22 mouse cellular contexts compared by ENCODE assay signal in genomic region chr12:85342310-85342709, GRCm38 (mm10). TPM values are rescaled to one million over a fixed set of nuclear protein-coding genes. Genes with fewer than 3 reads are reported as not detected.
DNase-seq lines count a peak whose midpoint lies in the region; ATAC-seq and TF ChIP-seq lines count a peak whose summit lies in the region.
"Had no signal": no experiment of that assay in that cellular context is flagged by ENCODE, and none has a peak within 500 bp of the region (broad histone marks: within the 10 kb centered on the region; RNA-seq: fewer than 3 reads in every experiment).

No protein-coding gene starts in this region.

- 78% methylated on average over 3 of the region's 4 CpGs for WGBS in forebrain, embryonic 12.5 days
- 81% methylated on average over 4 of the region's 4 CpGs for WGBS in forebrain, postnatal 0 days
- WGBS in kidney, embryonic 14.5 days, result 83% methylated on average over 4 of the region's 4 CpGs
- WGBS in small intestine, adult 2 months, result 58% methylated on average over 4 of the region's 4 CpGs

- no peaks in the 10 kb centered on the region for H3K9me3 ChIP-seq in forebrain, embryonic 12.5 days
- no peaks in the 10 kb centered on the region for H3K9me3 ChIP-seq in forebrain, postnatal 0 days (ENCODE audit: low read length)
- no peaks in the 10 kb centered on the region for H3K9me3 ChIP-seq in kidney, embryonic 14.5 days (ENCODE audit: control insufficient read depth, low read length)
- H3K9me3 ChIP-seq: embryonic facial prominence, embryonic 15.5 days; hindbrain, embryonic 10.5 days; limb, embryonic 10.5 days; liver, embryonic 12.5 days; midbrain, embryonic 15.5 days had no signal

- TF ChIP-seq CTCF in forebrain, postnatal 0 days (IDR thresholded peaks at IDR 0.05; ENCODE audit: low read depth), result no peak
- TF ChIP-seq CTCF in small intestine, adult 2 months (IDR thresholded peaks at IDR 0.05; ENCODE audit: extremely low read depth, insufficient read length, insufficient replicate concordance, low read depth, low read length), result peak; percentile 15; the same call in 1 of the 2 replicates

- H3K4me3 ChIP-seq in forebrain, embryonic 12.5 days (replicated peaks), result no peak overlapping the region
- no peak overlapping the region for H3K4me3 ChIP-seq in forebrain, postnatal 0 days (ENCODE audit: low read depth, low read length)
- H3K4me3 ChIP-seq in kidney, embryonic 14.5 days (ENCODE audit: low read length), result no peak overlapping the region
- H3K4me3 ChIP-seq in small intestine, adult 2 months (ENCODE audit: low read depth, low read length), result no peak overlapping the region
- H3K4me3 ChIP-seq: embryonic facial prominence, embryonic 15.5 days; hindbrain, embryonic 10.5 days; limb, embryonic 10.5 days; liver, embryonic 12.5 days; midbrain, embryonic 15.5 days; myocyte had no signal

- no peak for DNase-seq in forebrain, postnatal 0 days
- peak; percentile 14 for DNase-seq in kidney, adult 11 months
- peak; percentile 89 for DNase-seq in R1 (ENCODE audit: low read depth, low spot score)
- DNase-seq in frontal cortex, postnatal 36 days (ENCODE audit: low spot score in 2 of 2), result no peak
- DNase-seq: adrenal gland, adult 8-10 months; cerebellum, postnatal 10 days; layer of hippocampus, adult 9-11 months; lung, adult 2 months; thymus, postnatal 14 days had no signal

- peaks cover 19% of the 10 kb centered on the region for H3K4me1 ChIP-seq in forebrain, embryonic 12.5 days
- no peaks in the 10 kb centered on the region for H3K4me1 ChIP-seq in forebrain, postnatal 0 days (ENCODE audit: insufficient read depth)
- 0 out of 2 replicates have a peak, but pooled peaks cover 13% of the 10 kb centered on the region for H3K4me1 ChIP-seq in kidney, embryonic 14.5 days (ENCODE audit: control insufficient read depth, insufficient read depth, low read length)
- peaks cover 6% of the 10 kb centered on the region; the same call in 1 of the 2 replicates for H3K4me1 ChIP-seq in small intestine, adult 2 months (ENCODE audit: control insufficient read depth, insufficient read depth, insufficient read length, low read length)

- TF ChIP-seq POLR2A in small intestine, adult 2 months (IDR thresholded peaks at IDR 0.05; ENCODE audit: low read depth, low read length), result no peak

- H3K27ac ChIP-seq in forebrain, embryonic 12.5 days, result no peak overlapping the region
- no peak overlapping the region for H3K27ac ChIP-seq in forebrain, postnatal 0 days (ENCODE audit: low read depth, low read length)
- H3K27ac ChIP-seq in kidney, embryonic 14.5 days (ENCODE audit: low read depth, low read length), result no peak overlapping the region
- H3K27ac ChIP-seq in small intestine, adult 2 months (ENCODE audit: insufficient read depth, low read depth, low read length), result peak overlapping the region; percentile 56
- H3K27ac ChIP-seq: embryonic facial prominence, embryonic 15.5 days; hindbrain, embryonic 10.5 days; limb, embryonic 10.5 days; liver, embryonic 12.5 days; midbrain, embryonic 15.5 days had no signal

- H3K27me3 ChIP-seq in forebrain, embryonic 12.5 days, result no peaks in the 10 kb centered on the region
- H3K27me3 ChIP-seq in forebrain, postnatal 0 days (ENCODE audit: insufficient read depth, low read length), result no peaks in the 10 kb centered on the region
- no peaks in the 10 kb centered on the region for H3K27me3 ChIP-seq in kidney, embryonic 14.5 days (ENCODE audit: control insufficient read depth, insufficient read depth, low read length)
- no peaks in the 10 kb centered on the region for H3K27me3 ChIP-seq in small intestine, adult 2 months (ENCODE audit: control insufficient read depth, insufficient read depth, low read length)
- H3K27me3 ChIP-seq: embryonic facial prominence, embryonic 15.5 days; liver, embryonic 12.5 days; midbrain, embryonic 15.5 days had no signal

- ATAC-seq in forebrain, embryonic 12.5 days (ENCODE audit: low FRiP score), result 0 out of 2 replicates have a peak, but pooled peaks have one; percentile 13
- ATAC-seq in forebrain, postnatal 0 days, result no peak
- no peak for ATAC-seq in kidney, embryonic 14.5 days (ENCODE audit: low FRiP score, low TSS enrichment)
- ATAC-seq: CD4-positive, CD25-positive, alpha-beta regulatory T cell, adult 4 months; liver, embryonic 12.5 days; midbrain, embryonic 15.5 days had no signal

- H3K4me2 ChIP-seq in forebrain, embryonic 12.5 days, result no peak overlapping the region
- H3K4me2 ChIP-seq in forebrain, postnatal 0 days (ENCODE audit: low read depth), result no peak overlapping the region
- H3K4me2 ChIP-seq in kidney, embryonic 14.5 days (replicated peaks; ENCODE audit: low read depth, low read length), result no peak overlapping the region
- H3K4me2 ChIP-seq: embryonic facial prominence, embryonic 15.5 days; liver, embryonic 12.5 days; midbrain, embryonic 15.5 days had no signal

- H3K9ac ChIP-seq in forebrain, embryonic 12.5 days, result no peak overlapping the region
- no peak overlapping the region for H3K9ac ChIP-seq in forebrain, postnatal 0 days
- H3K9ac ChIP-seq in kidney, embryonic 14.5 days (ENCODE audit: low read depth, low read length), result no peak overlapping the region
- H3K9ac ChIP-seq: embryonic facial prominence, embryonic 15.5 days; liver, embryonic 12.5 days; midbrain, embryonic 15.5 days had no signal

- peaks cover 14% of the 10 kb centered on the region for H3K36me3 ChIP-seq in forebrain, embryonic 12.5 days (replicated peaks)
- H3K36me3 ChIP-seq in forebrain, postnatal 0 days (ENCODE audit: insufficient read depth), result peaks cover 10% of the 10 kb centered on the region; the same call in 1 of the 2 replicates
- peaks cover 19% of the 10 kb centered on the region for H3K36me3 ChIP-seq in kidney, embryonic 14.5 days (ENCODE audit: control insufficient read depth, insufficient read depth, low read length)
- H3K36me3 ChIP-seq in small intestine, adult 2 months (ENCODE audit: control insufficient read depth, insufficient read depth, low read length), result 0 out of 2 replicates have a peak, but pooled peaks cover 14% of the 10 kb centered on the region
- H3K36me3 ChIP-seq: midbrain, embryonic 15.5 days had no signal

RNA-seq across cellular contexts. Expression of gene Nek9, which starts 3.1 kb away (rescaled TPM):
- 23.7 and 24.5 TPM in 2 replicates for polyA plus RNA-seq in forebrain, embryonic 12.5 days (2016; fragmentation: Nextera tagmentation; extraction: Ambion mirVana)
- 19.0 and 23.2 TPM in 2 replicates for total RNA-seq in forebrain, postnatal 0 days (2014; rRNA removed)
- polyA plus RNA-seq in forebrain, postnatal 0 days (2015; fragmentation: Nextera tagmentation; extraction: Ambion mirVana), result 6.6 and 8.5 TPM in 2 replicates
- polyA plus RNA-seq in kidney, embryonic 14.5 days (2014; fragmentation: Nextera tagmentation; extraction: Ambion mirVana), result 13.1 and 19.1 TPM in 2 replicates
- polyA plus RNA-seq in small intestine, adult 2 months (2012; rRNA removed), result 7.4 and 11.1 TPM in 2 replicates

RNA-seq across cellular contexts. Expression of gene Tmed10, which starts 32.3 kb away (rescaled TPM):
- 208 and 214 TPM in 2 replicates for polyA plus RNA-seq in forebrain, embryonic 12.5 days (2016; fragmentation: Nextera tagmentation; extraction: Ambion mirVana)
- 45.0 and 59.2 TPM in 2 replicates for total RNA-seq in forebrain, postnatal 0 days (2014; rRNA removed)
- polyA plus RNA-seq in forebrain, postnatal 0 days (2015; fragmentation: Nextera tagmentation; extraction: Ambion mirVana), result 147 and 167 TPM in 2 replicates
- 314 and 356 TPM in 2 replicates for polyA plus RNA-seq in kidney, embryonic 14.5 days (2014; fragmentation: Nextera tagmentation; extraction: Ambion mirVana)
- polyA plus RNA-seq in small intestine, adult 2 months (2012; rRNA removed), result 140 and 226 TPM in 2 replicates

RNA-seq across cellular contexts. Expression of gene Zc2hc1c, which starts 53.9 kb away (rescaled TPM):
- 1.1 and 1.6 TPM in 2 replicates for polyA plus RNA-seq in forebrain, embryonic 12.5 days (2016; fragmentation: Nextera tagmentation; extraction: Ambion mirVana)
- 0.69 and 1.3 TPM in 2 replicates for total RNA-seq in forebrain, postnatal 0 days (2014; rRNA removed)
- polyA plus RNA-seq in forebrain, postnatal 0 days (2015; fragmentation: Nextera tagmentation; extraction: Ambion mirVana), result 0.75 and 1.1 TPM in 2 replicates
- polyA plus RNA-seq in kidney, embryonic 14.5 days (2014; fragmentation: Nextera tagmentation; extraction: Ambion mirVana), result 2.0 and 3.2 TPM in 2 replicates
- 0.05 and 0.06 TPM in 2 replicates for polyA plus RNA-seq in small intestine, adult 2 months (2012; rRNA removed)
- total RNA-seq: granulocyte monocyte progenitor cell, adult 5-6 weeks; megakaryocyte-erythroid progenitor cell, adult 5-6 weeks; neutrophil, adult 5-6 weeks had no signal

RNA-seq across cellular contexts. Expression of gene Acyp1, which starts 54.1 kb away (rescaled TPM):
- polyA plus RNA-seq in forebrain, embryonic 12.5 days (2016; fragmentation: Nextera tagmentation; extraction: Ambion mirVana), result 62.1 and 62.2 TPM in 2 replicates
- 24.5 and 39.6 TPM in 2 replicates for total RNA-seq in forebrain, postnatal 0 days (2014; rRNA removed)
- polyA plus RNA-seq in forebrain, postnatal 0 days (2015; fragmentation: Nextera tagmentation; extraction: Ambion mirVana), result 44.4 and 50.7 TPM in 2 replicates
- polyA plus RNA-seq in kidney, embryonic 14.5 days (2014; fragmentation: Nextera tagmentation; extraction: Ambion mirVana), result 57.7 and 89.4 TPM in 2 replicates
- polyA plus RNA-seq in small intestine, adult 2 months (2012; rRNA removed), result 0.57 and 0.90 TPM in 2 replicates

Comparison
In these comparisons a context has a peak if more than half of its experiments do, and no peak if none do; other contexts are left out.
1. DNase-seq: peak in kidney, adult 11 months (single experiment) and R1 (single experiment); none in forebrain, postnatal 0 days (single experiment) and frontal cortex, postnatal 36 days (0 of 2).